Mouse (Mus musculus): ENCODE measurements at regions not wholly inside any gene's neighbourhood (a gene's known extent, or its start where the extent isn't known, plus 50 kb on each side); places are given as distances from the start of the nearest gene placed in this dataset.

DNA sequence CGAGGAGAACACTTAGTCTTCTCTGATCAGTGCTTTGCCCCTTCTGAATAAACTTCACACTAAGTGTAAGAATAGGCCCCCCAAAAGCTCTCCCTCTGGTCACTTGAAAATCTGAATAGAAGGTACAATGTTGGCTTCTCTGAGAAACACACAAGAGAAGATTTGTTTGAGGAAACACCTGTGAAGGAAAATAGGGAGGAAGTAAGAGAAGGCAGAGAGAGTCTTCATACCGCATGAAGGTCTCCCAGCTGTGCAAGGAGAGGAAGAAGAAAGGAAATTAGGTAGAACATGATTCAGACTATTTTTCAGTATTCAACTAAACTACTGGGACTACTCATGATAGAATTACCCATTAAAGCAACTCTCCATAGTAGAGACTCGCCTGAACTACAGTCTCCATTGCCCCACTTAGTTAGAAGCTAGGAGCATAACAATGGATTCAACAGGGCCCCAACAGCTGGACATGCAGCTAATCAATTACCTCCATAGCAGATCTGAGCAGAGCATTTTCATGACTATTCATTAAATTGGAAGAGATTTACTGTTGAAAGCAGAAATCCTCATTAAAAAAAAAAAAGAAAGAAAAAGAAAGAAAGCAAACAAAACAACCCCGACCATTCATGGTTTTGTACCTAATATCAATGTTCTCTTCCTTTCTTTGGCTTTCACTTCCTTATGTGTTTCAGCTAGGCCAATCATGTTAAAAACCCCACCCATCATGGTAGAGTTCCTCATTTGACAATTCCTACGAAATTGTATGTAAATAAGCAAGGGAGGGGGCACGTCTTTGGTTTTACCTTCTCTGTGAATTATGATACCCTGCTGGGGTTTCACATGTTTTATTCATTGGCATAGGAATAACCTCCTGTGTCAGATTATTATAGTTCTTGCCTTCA, 1428.3 kb upstream of the A1bg start:
- DNase-seq (ENCODE audit: inconsistent ontology term): no peak

DNA sequence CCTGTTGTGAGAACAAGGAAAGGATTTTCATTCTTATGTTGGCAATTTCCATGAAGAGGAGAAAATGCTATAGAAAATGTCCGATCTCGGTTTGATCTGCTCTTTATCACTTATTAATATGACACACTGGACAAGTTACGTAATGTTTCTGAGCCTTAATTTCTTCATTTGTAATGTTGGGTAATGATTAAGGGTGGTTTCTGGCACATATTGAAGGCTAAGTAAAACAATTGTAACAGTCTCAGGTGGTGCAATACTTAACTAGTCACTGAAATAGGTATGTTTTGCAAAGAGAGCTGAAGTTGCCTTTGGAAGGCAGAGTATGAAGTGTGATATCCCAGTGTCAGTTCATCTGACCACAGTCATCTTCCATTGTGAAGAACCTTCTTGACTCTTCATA, 1427.2 kb upstream of the A1bg start:
- no peak for DNase-seq (ENCODE audit: inconsistent ontology term)

DNA sequence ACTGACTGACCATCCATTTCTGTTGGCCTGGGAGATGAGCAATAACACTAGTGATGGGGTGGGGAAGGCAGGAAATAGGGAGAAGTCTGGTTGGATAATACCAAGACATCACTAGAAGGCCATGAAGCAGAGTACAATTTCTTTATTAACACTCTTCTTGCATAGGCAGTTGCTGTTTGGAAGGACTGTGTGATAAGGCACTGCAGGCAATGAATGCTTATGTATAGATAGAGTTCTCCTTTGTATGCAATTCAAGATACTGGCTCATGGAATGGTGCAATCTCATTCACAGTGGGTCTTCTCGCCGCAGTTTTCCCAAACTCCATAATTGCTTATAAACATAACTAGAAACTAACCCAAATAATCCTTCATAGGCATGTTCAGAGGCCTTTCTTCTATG, 1426.1 kb upstream of the A1bg start:
- DNase-seq (ENCODE audit: inconsistent ontology term): no peak

DNA sequence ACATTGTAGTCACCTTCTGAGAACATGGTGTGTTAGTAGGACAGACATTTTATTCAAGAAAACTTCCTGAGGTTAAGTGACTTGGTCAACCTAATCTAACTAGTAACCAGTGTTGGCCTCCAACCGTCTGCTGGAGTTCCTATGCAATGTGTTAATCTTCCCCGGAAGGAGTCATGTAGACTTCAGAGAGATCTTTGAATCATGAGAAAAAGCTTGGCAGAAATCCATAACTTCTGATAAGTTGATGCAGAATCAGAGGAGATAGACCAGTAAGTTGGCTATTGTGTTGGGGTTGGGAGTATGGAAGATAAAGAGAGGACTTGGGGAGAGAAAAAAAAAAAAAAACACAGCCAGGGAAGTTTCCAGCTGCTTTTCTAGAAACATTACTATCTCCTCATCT, 1424.9 kb upstream of the A1bg start:
- DNase-seq (ENCODE audit: inconsistent ontology term): no peak

DNA sequence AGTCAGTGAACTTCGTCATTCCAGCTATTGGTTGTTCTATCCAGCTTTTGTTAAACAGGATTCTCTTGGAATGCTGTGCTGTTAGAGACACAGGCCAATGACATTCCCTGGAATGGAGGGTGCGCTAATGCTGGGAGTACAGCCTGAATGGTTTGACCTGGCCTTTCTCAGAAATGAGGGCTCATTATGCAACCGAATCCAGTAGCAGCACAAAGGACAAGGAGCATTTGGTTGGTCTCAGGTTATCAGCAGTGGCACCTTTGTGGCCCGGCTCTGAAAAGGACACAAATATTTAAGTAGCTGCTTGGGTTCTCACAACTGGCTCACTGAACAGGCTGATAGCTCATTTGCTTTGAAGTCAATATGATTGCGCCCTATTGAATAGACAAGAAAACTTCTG, 1423.1 kb upstream of the A1bg start:
- DNase-seq (ENCODE audit: inconsistent ontology term): no peak

DNA sequence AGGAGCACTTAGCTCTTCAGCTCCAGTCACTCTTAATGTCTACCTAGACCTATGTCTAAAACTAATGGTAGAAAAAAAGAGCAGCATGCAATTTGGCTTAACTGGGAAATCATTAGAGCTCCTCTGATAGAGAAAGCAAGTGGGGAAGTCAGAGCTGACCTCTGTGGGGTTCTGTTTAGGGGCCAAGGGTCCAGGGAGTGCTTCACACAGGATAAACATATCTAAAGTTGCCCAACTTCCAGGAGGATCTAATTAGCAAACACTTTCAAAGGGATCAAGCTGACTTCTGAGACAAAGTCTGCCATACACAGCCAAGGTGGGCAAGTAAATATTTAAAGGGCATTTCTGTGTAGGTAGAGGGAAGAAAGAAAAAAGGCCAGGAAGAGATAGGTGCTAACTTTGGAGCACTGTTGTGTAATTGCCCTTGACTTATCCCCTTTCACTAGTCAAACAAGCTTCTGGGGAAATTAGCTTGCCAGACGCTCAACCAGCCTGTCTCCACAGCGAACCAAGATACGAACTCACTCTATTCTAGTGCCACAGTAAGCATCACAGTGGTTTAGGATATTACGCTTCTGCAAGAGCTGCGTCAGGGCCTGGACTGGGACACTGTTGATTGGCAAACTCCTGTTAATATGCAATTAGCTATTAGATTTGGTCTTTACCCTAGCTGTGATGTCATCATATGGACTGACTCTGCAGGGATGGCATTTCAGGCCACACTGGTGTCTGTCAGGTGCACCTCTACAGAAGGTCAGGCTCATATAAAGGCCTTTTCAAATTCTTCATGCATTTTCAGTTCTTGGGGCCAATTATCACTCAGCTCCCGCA, 1413.9 kb upstream of the A1bg start:
- no peak for DNase-seq (ENCODE audit: inconsistent ontology term)

DNA sequence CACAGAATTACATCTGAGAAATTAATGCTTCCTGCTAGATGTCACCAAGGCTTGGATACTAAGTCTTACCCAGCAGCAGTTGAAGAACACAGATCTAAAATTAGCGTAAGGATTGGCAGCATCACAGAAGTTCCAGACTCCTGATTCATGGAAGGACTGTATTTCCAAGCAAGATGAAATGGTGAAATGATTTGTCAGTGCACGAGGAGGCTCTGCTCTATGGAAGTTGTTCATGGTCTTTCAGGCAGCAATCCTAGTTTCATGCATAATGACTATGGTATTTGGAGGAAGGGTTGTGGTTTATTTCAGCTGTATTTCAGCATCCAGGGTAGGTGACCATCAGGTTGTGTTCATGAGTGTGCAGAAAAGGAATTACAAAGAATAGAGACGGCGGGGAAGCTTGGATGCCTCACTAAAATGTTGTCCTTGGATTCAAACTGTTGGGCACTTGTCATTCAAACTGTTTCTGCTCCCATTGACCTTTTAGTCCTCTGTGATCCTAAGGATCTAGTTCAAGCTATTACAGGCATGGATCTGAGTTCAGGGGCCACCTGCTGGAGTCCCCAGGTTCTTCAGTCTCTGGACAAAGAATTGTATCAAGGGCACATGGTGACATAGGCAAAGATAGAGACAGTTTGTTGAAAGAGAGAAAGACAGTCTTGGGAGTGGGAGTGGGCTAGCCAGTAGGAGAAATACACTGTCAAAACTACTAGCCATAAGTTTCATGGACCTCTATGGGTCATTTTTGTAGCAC, 1411.6 kb upstream of the A1bg start:
- peak; percentile 74 for DNase-seq (ENCODE audit: inconsistent ontology term)

DNA sequence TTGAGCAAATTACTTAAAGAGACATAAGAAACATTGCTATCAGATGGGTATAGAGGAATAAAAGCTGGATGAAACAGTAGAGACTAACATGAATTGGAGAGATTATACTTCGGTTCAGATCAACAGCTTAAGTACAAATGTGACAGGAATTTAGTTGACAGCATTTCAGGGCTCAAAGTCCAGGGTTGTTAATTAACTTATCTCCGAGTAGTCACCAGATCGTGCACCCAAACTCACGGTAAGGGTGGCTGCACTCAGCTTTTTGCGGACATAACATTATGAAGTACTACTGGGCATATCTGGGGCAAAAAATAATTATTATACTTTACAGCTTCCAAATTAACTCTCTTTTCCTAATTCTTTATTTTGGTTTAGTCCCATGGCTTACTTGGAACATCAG, 1409.3 kb upstream of the A1bg start:
- no peak for DNase-seq (ENCODE audit: inconsistent ontology term)

DNA sequence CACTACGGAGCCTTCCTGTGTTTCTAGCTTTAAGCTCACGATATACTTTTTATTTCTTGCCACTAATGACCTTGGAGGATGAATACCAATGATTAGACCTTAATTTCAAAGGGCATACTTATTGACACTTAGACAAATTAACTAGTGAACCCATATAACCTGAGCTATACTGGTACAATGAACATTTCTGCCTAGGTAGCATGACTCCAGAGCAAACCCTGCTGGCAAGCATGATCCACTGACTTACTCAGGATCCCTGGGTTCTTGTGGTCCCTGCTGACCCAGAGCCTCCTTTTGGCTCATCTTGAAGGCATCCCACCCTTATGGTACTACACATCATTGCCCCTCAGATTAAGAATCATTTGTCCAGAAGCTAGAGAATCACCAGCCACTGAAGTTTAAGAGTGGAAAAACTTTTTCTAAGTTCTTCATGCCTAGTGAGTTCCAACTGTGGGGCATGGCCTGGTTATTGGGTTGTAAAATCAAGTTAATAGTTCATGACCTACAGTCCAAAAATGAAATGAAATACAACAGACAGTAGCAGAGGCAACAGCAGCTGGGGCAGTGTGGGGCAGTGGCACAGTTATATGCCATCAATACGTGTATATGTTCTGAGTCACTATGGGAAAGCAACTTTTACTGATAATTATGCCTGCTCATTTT, 1408.5 kb upstream of the A1bg start:
- no peak for DNase-seq (ENCODE audit: inconsistent ontology term)

DNA sequence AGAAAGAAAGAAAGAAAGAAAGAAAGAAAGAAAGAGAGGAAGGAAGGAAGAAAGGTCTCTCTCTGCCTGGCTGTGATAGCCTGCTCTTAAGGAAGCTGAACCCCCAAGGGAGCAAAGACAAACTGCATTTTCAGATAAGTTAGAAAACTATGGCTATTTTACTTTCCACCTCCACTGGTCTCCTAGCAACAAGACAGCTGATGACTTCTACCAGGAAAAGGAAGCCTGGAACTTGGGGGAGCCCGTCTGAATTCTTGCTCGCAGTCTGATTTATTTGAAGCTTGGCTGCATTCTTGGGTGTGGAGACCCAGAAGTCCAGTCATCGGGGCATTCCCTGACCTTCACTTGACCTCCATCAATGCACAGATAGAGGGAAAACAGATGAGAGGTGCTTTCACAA, 1406.1 kb upstream of the A1bg start:
- peak; percentile 68 for DNase-seq (ENCODE audit: inconsistent ontology term)

DNA sequence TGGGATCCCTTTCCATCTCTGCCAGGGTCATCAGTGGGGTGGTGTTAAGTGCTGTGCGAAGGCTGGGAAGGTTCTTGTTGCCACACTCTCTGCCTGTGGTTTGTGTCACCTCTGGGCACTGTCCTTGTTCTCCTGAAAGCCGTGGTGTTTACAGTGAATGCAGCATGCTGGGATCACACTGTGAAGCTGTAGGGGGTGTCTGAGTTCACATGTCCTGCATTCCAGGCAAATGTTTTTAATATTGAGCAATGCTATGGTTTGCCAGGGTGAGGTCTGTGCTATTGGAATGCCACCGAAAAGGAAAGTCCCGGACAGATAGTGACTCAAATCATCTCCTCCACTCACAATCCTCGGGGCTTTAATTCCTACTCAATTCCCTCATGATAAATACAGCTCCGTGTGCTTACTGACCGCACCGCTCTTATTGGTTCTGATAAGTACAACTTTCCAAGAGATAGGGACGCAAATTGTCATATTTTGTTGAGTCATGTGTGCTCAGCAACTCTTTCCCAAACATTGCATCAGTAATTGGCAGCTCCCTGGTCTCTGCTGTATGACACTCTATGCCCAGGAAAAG, 1405.6 kb upstream of the A1bg start:
- peak; percentile 96 for DNase-seq (ENCODE audit: inconsistent ontology term)

DNA sequence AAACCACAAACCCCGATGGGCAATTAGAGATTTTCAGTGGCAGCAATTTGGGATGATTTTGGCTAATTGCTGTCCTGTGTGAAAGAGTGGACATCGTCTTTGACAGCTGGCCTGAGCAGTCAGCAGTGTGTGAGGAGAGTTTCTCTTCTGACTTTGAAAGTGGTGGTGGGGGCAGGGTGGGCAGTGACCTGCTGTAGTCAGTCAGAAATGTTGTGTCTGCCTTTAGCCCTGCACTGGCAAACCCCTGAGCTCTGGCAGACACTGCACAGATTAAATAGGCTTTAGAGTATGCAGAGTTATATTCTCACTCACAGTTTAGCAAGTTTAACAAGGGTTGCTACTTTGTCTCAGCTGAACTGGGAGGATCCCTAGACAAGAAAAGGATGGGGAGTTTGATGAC, 1404.7 kb upstream of the A1bg start:
- DNase-seq (ENCODE audit: inconsistent ontology term): peak; percentile 80

DNA sequence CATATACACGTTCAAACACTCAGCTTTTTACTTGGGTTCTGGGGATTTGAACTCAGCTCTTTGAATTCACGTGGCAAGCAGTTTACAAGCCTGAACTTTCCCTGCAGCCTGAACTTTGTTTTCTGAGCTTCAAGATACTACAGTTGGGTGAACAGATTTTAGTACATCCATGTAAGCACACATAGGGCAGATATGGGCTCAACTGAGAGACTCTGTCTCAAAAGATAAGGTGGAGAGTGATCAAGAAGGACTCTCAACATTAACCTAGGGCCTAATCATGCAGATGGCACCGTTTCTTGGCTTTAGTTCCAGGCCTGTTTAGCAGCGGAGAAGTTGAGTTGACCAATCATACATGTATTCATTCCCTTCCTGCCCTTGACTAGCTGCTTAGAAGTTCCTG, 1403.7 kb upstream of the A1bg start:
- DNase-seq (ENCODE audit: inconsistent ontology term): no peak

DNA sequence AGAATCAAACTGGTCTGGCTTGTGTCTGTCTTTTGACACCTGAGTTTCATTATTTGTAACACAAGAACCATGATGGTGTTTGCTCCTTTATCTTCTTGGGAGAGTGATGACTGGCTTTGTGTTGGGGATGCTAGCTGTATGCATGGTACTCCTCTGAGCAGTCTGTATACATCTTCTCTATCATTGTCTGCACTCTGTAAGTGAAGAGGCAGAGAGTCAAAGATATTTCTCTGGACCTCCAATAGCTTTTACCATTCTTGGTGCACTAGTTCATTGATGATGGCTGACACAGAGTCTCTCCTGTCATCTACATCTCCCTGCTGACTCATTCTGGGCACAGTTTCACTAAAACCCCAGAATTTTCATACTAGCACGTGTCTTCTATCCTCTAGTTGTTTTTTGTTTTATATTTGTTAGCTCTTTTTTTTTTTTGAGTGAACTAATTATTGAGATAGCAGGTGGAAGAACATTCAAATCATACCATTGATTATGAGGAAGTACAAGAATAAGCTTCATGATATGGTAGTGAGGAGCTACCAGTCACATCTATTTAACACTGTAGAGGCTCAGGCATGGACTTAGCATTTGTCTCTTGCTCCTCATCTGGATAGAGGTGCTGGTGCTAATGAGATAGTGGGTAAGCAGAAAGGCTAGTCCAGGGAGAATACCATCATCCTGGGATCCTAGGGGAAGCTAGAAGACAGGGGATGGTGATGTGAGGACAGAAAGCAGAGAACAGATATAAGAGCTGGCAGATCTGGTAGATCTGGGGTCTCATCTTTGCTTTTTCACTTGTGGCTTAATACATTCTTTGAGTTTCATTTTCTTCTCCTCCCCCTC, 1402.9 kb upstream of the A1bg start:
- DNase-seq (ENCODE audit: inconsistent ontology term): no peak

DNA sequence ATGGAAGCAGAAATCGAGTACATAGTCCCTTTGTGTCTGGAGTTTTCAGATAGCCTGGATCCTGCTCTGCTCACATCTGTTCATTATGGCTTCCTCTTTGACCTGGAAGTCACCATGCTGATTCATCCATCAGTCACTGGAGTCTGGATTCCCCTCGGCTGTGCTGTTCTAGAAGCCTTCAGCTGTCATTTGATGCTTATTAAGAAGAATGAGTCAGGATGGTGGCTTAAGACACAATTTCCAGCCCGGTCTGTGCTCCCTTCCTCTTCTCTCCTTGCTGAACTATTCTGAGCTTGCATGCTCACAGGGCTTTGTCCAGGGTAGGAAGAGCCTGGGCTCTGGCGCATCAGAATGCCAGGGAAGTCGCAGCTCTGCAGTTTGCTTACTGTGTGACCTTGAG, 1398.2 kb upstream of the A1bg start:
- peak; percentile 67 for DNase-seq (ENCODE audit: inconsistent ontology term)

DNA sequence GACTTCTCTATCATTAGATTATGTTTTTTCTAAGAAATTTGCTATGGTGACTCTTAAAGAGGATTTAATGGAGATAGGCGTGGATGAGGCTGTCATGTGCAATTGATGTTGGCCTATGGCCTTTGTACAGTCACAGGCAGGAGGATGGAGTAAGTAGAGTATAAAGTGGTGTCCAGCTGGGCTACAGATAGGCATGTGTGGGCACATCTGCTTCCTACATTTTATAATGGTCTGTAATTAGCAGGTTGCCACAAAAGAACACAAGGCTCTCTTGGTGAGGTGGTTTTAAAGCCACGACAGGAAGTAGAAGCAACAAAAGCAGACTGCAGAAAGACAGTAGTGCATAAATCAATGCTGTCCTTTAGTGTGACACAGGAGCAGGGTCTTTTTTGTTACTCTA, 1391.6 kb upstream of the A1bg start:
- DNase-seq (ENCODE audit: inconsistent ontology term): no peak

DNA sequence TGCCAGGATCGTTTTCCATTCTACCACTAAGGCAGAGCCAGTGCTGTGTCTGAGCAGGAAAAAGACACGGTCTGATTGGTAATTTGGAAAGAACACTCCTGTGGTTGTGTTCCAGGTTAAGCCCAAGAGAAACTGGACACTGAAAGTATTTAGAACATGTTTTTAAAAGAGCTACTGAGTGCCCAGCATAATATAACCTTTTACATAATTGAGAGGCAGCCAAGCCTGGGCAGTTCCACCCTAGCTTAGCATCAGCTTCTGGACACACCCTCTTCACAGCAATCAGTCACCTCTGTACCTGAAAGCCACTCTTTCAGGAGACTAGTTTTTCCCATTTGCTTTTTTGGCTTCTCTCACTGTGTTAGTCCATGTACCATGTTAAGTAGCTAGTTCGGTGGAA, 1379.4 kb upstream of the A1bg start:
- no peak for DNase-seq (ENCODE audit: inconsistent ontology term)

DNA sequence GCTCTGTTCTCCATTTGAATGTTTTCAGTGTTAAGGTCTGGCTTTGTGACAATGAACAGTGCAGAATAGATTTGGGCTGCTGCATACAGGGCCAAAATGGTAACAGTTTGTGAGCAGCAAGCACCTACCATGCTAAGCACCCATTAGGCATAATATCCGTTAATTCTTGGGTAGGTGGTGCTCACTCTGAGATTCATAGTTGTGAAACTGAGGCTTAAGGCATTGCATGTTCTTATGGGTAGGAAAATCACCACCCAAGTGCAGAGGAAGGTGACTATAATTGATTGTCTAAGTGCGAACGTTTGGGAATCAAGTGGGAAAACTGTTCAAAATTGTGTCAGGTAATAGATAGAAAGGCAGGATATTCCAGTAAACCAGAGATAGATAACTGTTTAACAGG, 1378.8 kb upstream of the A1bg start:
- no peak for DNase-seq (ENCODE audit: inconsistent ontology term)

DNA sequence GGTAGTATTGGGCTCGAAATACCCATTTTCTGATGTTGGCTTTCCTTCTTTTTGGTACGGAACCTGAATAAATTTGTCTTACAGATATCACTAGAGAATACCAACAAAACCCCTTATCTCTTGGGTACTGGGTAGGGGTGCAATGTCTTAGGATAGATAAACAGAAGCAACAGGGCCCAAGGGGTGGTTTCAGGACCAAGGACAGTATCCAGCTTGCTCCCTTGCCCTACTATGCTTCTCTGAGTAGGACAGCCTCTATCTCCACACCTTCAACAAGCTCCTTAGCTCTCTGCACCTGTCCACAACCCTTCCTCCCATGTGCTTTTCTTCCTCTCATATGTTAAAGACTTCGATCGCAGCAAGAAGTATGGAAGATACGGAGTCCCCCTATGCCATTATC, 1374.3 kb upstream of the A1bg start:
- DNase-seq (ENCODE audit: inconsistent ontology term): no peak

DNA sequence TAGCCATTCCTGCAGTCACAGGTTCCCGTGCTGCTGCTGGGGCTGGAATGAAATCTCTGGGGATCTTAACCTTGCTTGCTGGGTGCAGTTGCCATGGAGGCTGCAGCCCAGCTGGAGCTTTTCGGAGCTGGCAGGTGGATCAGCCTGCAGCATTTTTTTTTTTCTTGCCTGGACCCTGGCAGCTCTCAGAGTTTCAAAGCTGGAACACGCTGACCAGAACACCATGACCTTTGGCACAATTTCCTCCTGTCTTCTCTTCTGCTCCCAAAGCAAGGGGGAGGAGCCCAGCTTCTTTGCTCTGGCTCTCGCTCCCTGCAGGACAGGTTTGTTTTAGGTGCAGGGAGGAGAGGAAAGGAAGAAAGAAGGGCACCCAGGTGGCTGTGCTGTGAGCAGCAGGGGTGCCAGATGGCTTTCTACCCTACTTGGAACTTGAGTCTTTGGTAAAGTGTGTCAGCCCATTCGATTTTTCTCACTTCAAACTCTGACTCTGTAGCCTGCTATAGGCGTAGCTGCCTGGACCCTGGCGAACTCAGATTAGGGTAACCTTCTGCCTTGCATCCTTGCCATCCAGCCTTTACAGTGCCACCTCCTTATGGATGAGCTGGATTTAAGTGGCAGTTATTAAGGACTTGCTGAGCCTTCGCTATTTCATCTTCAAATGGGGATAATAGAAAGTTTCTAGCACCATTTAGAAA, 1372.6 kb upstream of the A1bg start:
- DNase-seq (ENCODE audit: inconsistent ontology term): no peak

Data from Muller cell, postnatal 12 days (primary cell).